Mouse (Mus musculus): ENCODE measurements around the gene Akap13.

GRCm38 (mm10) chr7:75509085-75509873 lies 53.9 kb downstream of the Akap13 start:
- TF ChIP-seq CTCF (IDR thresholded peaks at IDR 0.05; ENCODE audit: low read depth) (no peak), EP300 (IDR thresholded peaks at IDR 0.05; ENCODE audit: low read depth) (no peak)
